Mouse (Mus musculus): ENCODE measurements at regions not wholly inside any gene's neighbourhood (a gene's known extent, or its start where the extent isn't known, plus 50 kb on each side); places are given as distances from the start of the nearest gene placed in this dataset.

- Histone ChIP-seq H3K36me3 (ENCODE audit: control insufficient read depth, insufficient read depth) (no peaks in the 10 kb centered on the region), H3K27me3 (replicated peaks; ENCODE audit: control insufficient read depth, insufficient read depth, low read length) (no peaks in the 10 kb centered on the region), H3K27ac (ENCODE audit: low read length) (no peak overlapping the region), H3K4me3 (replicated peaks; ENCODE audit: low read length) (no peak overlapping the region), H3K9ac (replicated peaks; ENCODE audit: low read depth, low read length) (no peak overlapping the region), H3K4me1 (replicated peaks; ENCODE audit: control insufficient read depth, insufficient read depth, low read length) (no peaks in the 10 kb centered on the region), H3K4me2 (ENCODE audit: low read length) (no peak overlapping the region), H3K9me3 (ENCODE audit: control insufficient read depth, low read length) (no peaks in the 10 kb centered on the region)
- WGBS: 83% methylated on average over 2 of the region's 2 CpGs
- ATAC-seq: no peak
Measured at GRCm38 (mm10) chr15:17715584-17715983, 987.0 kb downstream of the Cdh9 start.

DNA sequence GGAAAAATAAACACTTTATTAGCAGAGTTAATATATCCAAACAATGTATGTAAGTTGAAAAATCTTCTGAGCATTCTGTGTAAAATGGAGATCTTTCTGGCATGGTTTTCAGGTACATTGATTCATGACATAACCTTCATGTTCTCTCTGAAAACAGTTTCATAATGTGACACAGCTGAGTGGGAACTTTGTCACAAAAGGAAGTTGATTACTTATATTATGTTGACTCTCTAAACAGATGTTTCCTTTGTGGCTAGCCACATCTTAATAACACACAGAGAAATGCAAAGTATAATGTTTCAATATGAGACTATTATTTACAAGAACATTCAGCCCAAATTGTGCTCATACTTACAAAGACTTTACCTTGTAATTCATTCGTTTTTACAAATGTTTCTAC is 1002.1 kb downstream of the Cdh9 start:
- no peak overlapping the region for H3K27ac ChIP-seq (ENCODE audit: low read length)
- H3K4me1 ChIP-seq (replicated peaks; ENCODE audit: control insufficient read depth, insufficient read depth, low read length): no peaks in the 10 kb centered on the region
- 34% methylated on average over 1 of the region's 1 CpGs for WGBS
- no peak overlapping the region for H3K9ac ChIP-seq (replicated peaks; ENCODE audit: low read depth, low read length)
- no peaks in the 10 kb centered on the region for H3K27me3 ChIP-seq (replicated peaks; ENCODE audit: control insufficient read depth, insufficient read depth, low read length)
- no peak for ATAC-seq
- H3K4me3 ChIP-seq (replicated peaks; ENCODE audit: low read length): no peak overlapping the region
- H3K4me2 ChIP-seq (ENCODE audit: low read length): no peak overlapping the region
- no peaks in the 10 kb centered on the region for H3K36me3 ChIP-seq (ENCODE audit: control insufficient read depth, insufficient read depth)
- no peaks in the 10 kb centered on the region for H3K9me3 ChIP-seq (ENCODE audit: control insufficient read depth, low read length)

DNA sequence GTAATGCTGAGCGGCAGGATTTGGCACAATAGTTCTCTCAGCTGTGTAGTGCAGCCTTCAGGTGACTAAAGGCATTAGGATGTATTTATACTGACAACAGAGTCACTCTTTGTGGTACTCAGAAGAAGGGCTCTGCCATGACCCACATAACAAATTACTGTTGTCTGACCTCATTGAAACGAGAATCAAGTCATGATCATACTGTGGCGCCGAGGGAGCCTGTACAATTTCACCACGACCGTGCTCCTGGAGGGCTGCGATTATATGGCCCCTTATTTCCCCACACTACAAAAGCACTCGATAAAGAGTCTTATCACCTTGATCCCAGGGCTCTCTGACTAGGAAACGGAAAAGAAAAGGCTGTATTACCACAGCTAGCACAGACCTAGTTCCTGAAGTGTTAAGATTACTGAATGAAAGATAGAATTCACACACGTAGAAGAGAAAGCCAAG is 1041.7 kb downstream of the Cdh9 start:
- WGBS: 77% methylated on average over 10 of the region's 10 CpGs
- no peak overlapping the region for H3K27ac ChIP-seq (ENCODE audit: low read length)

DNA sequence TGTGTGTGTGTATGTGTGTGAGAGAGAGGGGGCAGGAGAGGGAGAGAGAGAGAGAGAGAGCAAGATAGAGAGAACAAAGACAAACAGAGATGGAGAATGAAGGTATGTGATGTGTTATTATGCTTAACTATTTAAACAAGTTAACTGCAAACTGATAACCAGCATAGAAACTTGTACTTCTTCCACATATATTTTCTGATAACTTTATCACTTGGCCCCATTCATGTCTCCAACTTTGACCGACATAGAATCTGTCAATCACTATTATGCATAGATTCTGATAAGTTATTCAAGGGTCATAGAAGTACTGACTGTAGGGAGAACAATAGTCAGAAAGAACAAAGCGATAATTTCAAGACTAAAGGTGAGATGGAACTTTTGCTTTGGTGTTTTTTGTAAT is 1039.0 kb upstream of the Cdh10 start:
- H3K27me3 ChIP-seq (replicated peaks; ENCODE audit: control insufficient read depth, insufficient read depth, low read length): no peaks in the 10 kb centered on the region
- 89% methylated on average over 2 of the region's 2 CpGs for WGBS
- no peaks in the 10 kb centered on the region for H3K36me3 ChIP-seq (ENCODE audit: control insufficient read depth, insufficient read depth)
- H3K4me2 ChIP-seq (ENCODE audit: low read length): no peak overlapping the region
- no peaks in the 10 kb centered on the region for H3K4me1 ChIP-seq (replicated peaks; ENCODE audit: control insufficient read depth, insufficient read depth, low read length)
- H3K4me3 ChIP-seq (replicated peaks; ENCODE audit: low read length): no peak overlapping the region
- no peak overlapping the region for H3K27ac ChIP-seq (ENCODE audit: low read length)
- no peak for ATAC-seq
- no peaks in the 10 kb centered on the region for H3K9me3 ChIP-seq (ENCODE audit: control insufficient read depth, low read length)
- no peak overlapping the region for H3K9ac ChIP-seq (replicated peaks; ENCODE audit: low read depth, low read length)

More for the DNA sequence above, 1041.7 kb downstream of the Cdh9 start:
- no peaks in the 10 kb centered on the region for H3K4me1 ChIP-seq (replicated peaks; ENCODE audit: control insufficient read depth, insufficient read depth, low read length)
- no peaks in the 10 kb centered on the region for H3K36me3 ChIP-seq (ENCODE audit: control insufficient read depth, insufficient read depth)
- ATAC-seq: no peak
- H3K9ac ChIP-seq (replicated peaks; ENCODE audit: low read depth, low read length): no peak overlapping the region
- H3K9me3 ChIP-seq (ENCODE audit: control insufficient read depth, low read length): no peaks in the 10 kb centered on the region
- no peak overlapping the region for H3K4me2 ChIP-seq (ENCODE audit: low read length)
- H3K4me3 ChIP-seq (replicated peaks; ENCODE audit: low read length): no peak overlapping the region
- H3K27me3 ChIP-seq (replicated peaks; ENCODE audit: control insufficient read depth, insufficient read depth, low read length): no peaks in the 10 kb centered on the region

- Histone ChIP-seq H3K27ac (ENCODE audit: low read length) (no peak overlapping the region), H3K36me3 (ENCODE audit: control insufficient read depth, insufficient read depth) (no peaks in the 10 kb centered on the region)
Measured at GRCm38 (mm10) chr15:17783368-17783767, 1035.4 kb upstream of the Cdh10 start.

GRCm38 (mm10) chr15:17797516-17797915 is 1021.2 kb upstream of the Cdh10 start:
- H3K36me3 ChIP-seq (ENCODE audit: control insufficient read depth, insufficient read depth): no peaks in the 10 kb centered on the region
- no peak overlapping the region for H3K4me2 ChIP-seq (ENCODE audit: low read length)
- no peaks in the 10 kb centered on the region for H3K27me3 ChIP-seq (replicated peaks; ENCODE audit: control insufficient read depth, insufficient read depth, low read length)
- 79% methylated on average over 3 of the region's 3 CpGs for WGBS
- ATAC-seq: no peak
- H3K9ac ChIP-seq (replicated peaks; ENCODE audit: low read depth, low read length): no peak overlapping the region
- H3K4me3 ChIP-seq (replicated peaks; ENCODE audit: low read length): no peak overlapping the region
- no peak overlapping the region for H3K27ac ChIP-seq (ENCODE audit: low read length)
- H3K4me1 ChIP-seq (replicated peaks; ENCODE audit: control insufficient read depth, insufficient read depth, low read length): 0 out of 2 replicates have a peak, but pooled peaks cover 2% of the 10 kb centered on the region
- no peaks in the 10 kb centered on the region for H3K9me3 ChIP-seq (ENCODE audit: control insufficient read depth, low read length)

More at GRCm38 (mm10) chr15:17783368-17783767, 1035.4 kb upstream of the Cdh10 start:
- no peak overlapping the region for H3K4me3 ChIP-seq (replicated peaks; ENCODE audit: low read length)
- no peaks in the 10 kb centered on the region for H3K4me1 ChIP-seq (replicated peaks; ENCODE audit: control insufficient read depth, insufficient read depth, low read length)
- H3K9me3 ChIP-seq (ENCODE audit: control insufficient read depth, low read length): no peaks in the 10 kb centered on the region
- no peaks in the 10 kb centered on the region for H3K27me3 ChIP-seq (replicated peaks; ENCODE audit: control insufficient read depth, insufficient read depth, low read length)
- no peak overlapping the region for H3K4me2 ChIP-seq (ENCODE audit: low read length)
- no peak overlapping the region for H3K9ac ChIP-seq (replicated peaks; ENCODE audit: low read depth, low read length)
- no peak for ATAC-seq

- Histone ChIP-seq H3K4me2 (ENCODE audit: low read length) (no peak overlapping the region), H3K27ac (ENCODE audit: low read length) (no peak overlapping the region), H3K9me3 (ENCODE audit: control insufficient read depth, low read length) (no peaks in the 10 kb centered on the region), H3K27me3 (replicated peaks; ENCODE audit: control insufficient read depth, insufficient read depth, low read length) (no peaks in the 10 kb centered on the region), H3K9ac (replicated peaks; ENCODE audit: low read depth, low read length) (no peak overlapping the region), H3K36me3 (ENCODE audit: control insufficient read depth, insufficient read depth) (no peaks in the 10 kb centered on the region), H3K4me1 (replicated peaks; ENCODE audit: control insufficient read depth, insufficient read depth, low read length) (0 out of 2 replicates have a peak, but pooled peaks cover 2% of the 10 kb centered on the region), H3K4me3 (replicated peaks; ENCODE audit: low read length) (no peak overlapping the region)
- ATAC-seq: peak; percentile 78
- WGBS: 45% methylated on average over 3 of the region's 3 CpGs
Measured at GRCm38 (mm10) chr15:17801424-17801823, 1017.3 kb upstream of the Cdh10 start.

GRCm38 (mm10) chr15:17803107-17803506 is 1015.6 kb upstream of the Cdh10 start:
- Histone ChIP-seq H3K9ac (replicated peaks; ENCODE audit: low read depth, low read length) (no peak overlapping the region), H3K4me1 (replicated peaks; ENCODE audit: control insufficient read depth, insufficient read depth, low read length) (0 out of 2 replicates have a peak, but pooled peaks cover 2% of the 10 kb centered on the region), H3K9me3 (ENCODE audit: control insufficient read depth, low read length) (no peaks in the 10 kb centered on the region), H3K27ac (ENCODE audit: low read length) (no peak overlapping the region), H3K4me2 (ENCODE audit: low read length) (no peak overlapping the region), H3K4me3 (replicated peaks; ENCODE audit: low read length) (no peak overlapping the region), H3K36me3 (ENCODE audit: control insufficient read depth, insufficient read depth) (no peaks in the 10 kb centered on the region), H3K27me3 (replicated peaks; ENCODE audit: control insufficient read depth, insufficient read depth, low read length) (no peaks in the 10 kb centered on the region)
- 61% methylated on average over 1 of the region's 1 CpGs for WGBS
- ATAC-seq: peak; percentile 88

DNA sequence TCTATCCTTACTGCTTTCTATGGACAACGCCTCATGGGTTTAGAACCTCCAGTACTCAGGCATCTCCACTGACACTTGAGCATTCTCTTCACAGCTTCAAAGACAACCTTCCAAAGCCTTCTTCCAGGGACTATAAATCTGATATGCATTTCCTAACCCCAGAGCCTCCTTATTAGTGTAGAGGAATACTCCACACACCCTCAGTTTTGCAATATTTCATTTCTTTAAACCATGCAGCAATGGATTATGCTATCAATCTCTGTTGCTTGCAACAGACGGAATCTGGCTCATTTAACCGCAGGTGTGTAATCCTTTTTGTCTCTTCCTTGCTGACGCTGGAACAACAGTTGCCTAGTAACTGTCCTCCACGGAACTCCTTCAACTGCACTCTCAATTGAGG is 988.4 kb upstream of the Cdh10 start:
- ATAC-seq: no peak

DNA sequence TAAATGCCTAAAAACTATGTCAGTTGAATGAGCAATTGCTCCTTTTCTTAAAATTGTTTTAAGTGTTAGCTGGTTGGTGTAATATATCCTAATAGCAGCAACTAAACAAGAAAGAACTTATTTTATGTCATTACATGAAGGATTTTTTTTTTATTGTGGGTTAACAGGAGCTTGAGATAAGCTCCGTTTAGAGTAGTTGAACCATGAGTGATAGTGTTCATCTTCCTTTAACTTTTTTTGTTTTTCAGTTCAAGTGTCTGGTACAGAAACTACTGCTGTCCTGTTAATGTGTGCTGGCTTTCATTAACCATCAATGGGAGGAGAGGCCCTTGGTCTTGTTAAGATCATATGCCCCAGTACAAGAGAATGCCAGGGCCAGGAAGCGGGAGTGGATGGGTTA is 986.8 kb upstream of the Cdh10 start:
- ATAC-seq: no peak
- Histone ChIP-seq H3K27me3 (replicated peaks; ENCODE audit: control insufficient read depth, insufficient read depth, low read length) (no peaks in the 10 kb centered on the region), H3K4me3 (replicated peaks; ENCODE audit: low read length) (no peak overlapping the region), H3K4me1 (replicated peaks; ENCODE audit: control insufficient read depth, insufficient read depth, low read length) (no peaks in the 10 kb centered on the region), H3K9me3 (ENCODE audit: control insufficient read depth, low read length) (no peaks in the 10 kb centered on the region; the same call in 1 of the 2 replicates), H3K9ac (replicated peaks; ENCODE audit: low read depth, low read length) (no peak overlapping the region), H3K4me2 (ENCODE audit: low read length) (no peak overlapping the region), H3K27ac (ENCODE audit: low read length) (no peak overlapping the region), H3K36me3 (ENCODE audit: control insufficient read depth, insufficient read depth) (no peaks in the 10 kb centered on the region)
- 86% methylated on average over 2 of the region's 2 CpGs for WGBS

More for the DNA sequence above, 988.4 kb upstream of the Cdh10 start:
- no peaks in the 10 kb centered on the region for H3K36me3 ChIP-seq (ENCODE audit: control insufficient read depth, insufficient read depth)
- no peaks in the 10 kb centered on the region; the same call in 1 of the 2 replicates for H3K9me3 ChIP-seq (ENCODE audit: control insufficient read depth, low read length)
- no peaks in the 10 kb centered on the region for H3K4me1 ChIP-seq (replicated peaks; ENCODE audit: control insufficient read depth, insufficient read depth, low read length)
- H3K4me2 ChIP-seq (ENCODE audit: low read length): no peak overlapping the region
- 89% methylated on average over 5 of the region's 5 CpGs for WGBS
- H3K9ac ChIP-seq (replicated peaks; ENCODE audit: low read depth, low read length): no peak overlapping the region
- no peak overlapping the region for H3K27ac ChIP-seq (ENCODE audit: low read length)
- no peaks in the 10 kb centered on the region for H3K27me3 ChIP-seq (replicated peaks; ENCODE audit: control insufficient read depth, insufficient read depth, low read length)
- H3K4me3 ChIP-seq (replicated peaks; ENCODE audit: low read length): no peak overlapping the region
